Mouse (Mus musculus): Measurements from ENCODE around the gene Trim5.

DNA sequence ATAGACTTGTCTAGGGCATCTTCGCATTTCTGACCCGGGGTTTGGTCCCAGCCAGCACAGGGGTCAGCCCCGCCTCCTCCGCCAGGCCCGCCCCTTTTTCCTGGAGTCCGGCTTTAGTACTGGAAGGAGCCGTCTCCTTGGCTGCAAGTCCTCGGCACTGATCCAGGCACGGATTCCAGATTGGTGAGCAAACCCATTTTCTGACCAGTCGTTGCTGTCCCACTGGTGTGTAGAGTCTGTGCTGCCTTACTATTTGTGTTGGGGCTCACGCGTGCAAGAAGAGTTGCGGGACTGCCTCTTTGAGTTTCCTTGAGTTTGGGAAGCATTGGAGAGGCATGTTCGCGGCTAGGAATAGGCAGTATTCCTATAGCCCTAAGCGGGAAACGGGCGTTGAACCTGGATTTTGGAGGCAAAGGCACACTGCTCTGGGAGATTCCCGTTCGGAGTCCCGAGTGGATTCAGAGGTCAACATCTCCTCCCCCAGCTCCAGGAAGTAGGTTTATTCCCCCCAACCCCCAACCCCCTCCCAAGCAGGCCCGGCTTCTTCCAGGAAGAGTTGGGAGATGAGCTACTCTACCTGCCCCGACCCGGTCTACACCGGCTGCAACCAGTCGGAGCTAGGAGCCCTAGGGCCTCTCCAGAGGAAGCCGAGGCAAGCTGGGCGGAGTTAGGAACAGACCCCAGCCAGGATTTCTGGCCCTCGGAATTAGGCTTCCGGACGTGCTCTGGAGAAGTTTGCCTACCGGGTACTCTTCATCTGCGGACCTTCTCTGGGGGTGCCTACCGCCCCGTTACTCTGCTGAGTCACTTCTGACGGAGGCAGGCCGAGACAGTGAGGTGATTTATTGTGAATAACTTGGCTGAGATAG is 69.0 kb downstream of the Trim5 start, which contains the start of gene Trim6:
- no peak for TF ChIP-seq POLR2A (IDR thresholded peaks at IDR 0.05; ENCODE audit: control insufficient read depth, extremely low read depth, insufficient read depth, low read length, poor library complexity)
- TF ChIP-seq CTCF (IDR thresholded peaks at IDR 0.05; ENCODE audit: borderline replicate concordance, control insufficient read depth, extremely low read depth, insufficient read depth, low read length, poor library complexity): no peak

All from thymus, adult 2 months (tissue).